Mouse (Mus musculus) gastrocnemius, postnatal 10 days (tissue): ENCODE measurements around the gene Efna1. TPM values are rescaled to one million over a fixed set of nuclear protein-coding genes. Genes with fewer than 3 reads are reported as not detected.

Experiments used
- DNase-seq: peaks from one replicate; pipeline ENCODE4 v3.0.0; 2021; ENCODE audit warnings: mixed read lengths
- long read RNA-seq, 2 experiments: library from polyadenylated mRNA; stranded (forward); transcript quantifications; one replicate each; pipeline ENCODE4 v2.0.0; 2021
- total RNA-seq, 2 experiments: library from RNA; stranded (reverse); gene quantifications; 2 replicates each; pipeline ENCODE4 v1.2.3; 2021

The Efna1 gene
- total RNA-seq = 10 to 100 TPM; 21.1 to 26.3 TPM
- long read RNA-seq, experiment 1, transcript Efna1-201 (5 exons, 1,480 nt) = major isoform, 35 of 36 reads
- long read RNA-seq, experiment 1, partial matches to known transcripts = 1 of 36 reads
- long read RNA-seq, experiment 1, other reads (novel, unspliced or antisense) = 0 of 36 reads
- long read RNA-seq, experiment 2, transcript Efna1-201 (5 exons, 1,480 nt) = major isoform, 21 of 21 reads
- long read RNA-seq, experiment 2, partial matches to known transcripts = 0 of 21 reads
- long read RNA-seq, experiment 2, other reads (novel, unspliced or antisense) = 0 of 21 reads

DNA sequence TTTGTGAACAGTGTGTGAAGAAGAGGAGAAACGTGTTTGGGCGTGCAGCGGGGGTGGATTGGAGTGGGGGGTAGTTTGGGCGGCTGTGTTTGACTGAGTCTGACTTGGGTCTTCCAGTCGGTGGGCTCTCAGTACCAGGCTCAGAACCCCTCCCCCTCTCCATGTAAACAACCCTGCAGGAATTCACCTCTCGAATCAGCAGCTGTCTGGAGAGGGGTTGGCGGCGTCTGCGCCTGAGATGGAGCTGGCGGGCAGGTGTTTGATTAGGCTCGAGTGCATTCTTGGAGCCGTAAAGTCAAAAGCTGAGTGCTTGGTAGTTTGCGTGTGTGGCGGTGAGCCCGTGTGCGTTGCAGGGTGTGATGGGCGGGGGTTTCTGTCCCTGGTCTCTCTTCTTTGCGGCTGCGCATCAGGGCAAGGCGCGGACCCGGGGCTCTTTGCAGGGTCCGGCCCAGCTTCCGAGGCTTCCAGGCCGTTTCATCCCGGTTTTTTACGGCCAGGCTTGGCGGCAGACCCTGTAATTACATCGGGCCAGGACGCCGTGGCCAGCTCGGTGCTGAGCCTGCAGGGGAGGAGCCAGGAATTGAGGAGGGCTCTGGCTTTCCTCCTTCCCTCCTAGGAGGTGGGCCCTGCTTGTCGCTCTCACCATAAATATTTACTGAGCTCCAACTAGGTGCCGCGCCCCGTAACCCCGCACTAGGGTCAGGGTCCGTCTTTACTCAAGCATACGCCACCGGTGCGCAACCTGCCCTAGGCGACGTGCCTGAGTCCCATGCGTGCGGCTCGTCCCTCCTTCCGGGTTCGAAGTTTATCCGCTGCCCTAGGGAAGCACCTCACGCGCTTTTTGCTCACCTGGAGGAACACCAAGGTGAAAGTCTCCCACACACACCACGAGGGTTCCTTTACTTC, at the start of gene Efna1:
Gene Efna1 (minus strand): TSS at position 537 of the 906 bp plus-strand sequence.
- peak; percentile 46 for DNase-seq

DNA sequence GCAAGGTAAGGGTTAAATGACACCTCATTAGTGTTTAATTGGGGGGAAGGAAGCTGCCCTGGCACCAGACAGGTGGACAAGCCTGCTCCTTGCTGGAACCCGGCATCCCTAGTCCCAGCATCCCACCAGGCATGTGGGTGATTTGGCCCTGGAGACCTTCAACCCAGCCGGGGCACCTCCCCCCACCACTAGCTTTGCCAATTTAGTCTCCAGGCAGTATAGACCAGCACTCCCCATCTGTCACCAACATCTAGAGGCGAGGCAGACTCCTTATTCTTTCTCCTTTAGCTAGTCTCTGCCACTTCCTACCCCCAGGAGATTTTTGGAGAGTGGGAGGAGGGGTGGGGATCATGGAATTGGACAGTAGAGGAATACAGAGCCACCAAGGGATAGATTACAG, 49.4 kb upstream of the Efna1 start:
- DNase-seq = no peak

DNA sequence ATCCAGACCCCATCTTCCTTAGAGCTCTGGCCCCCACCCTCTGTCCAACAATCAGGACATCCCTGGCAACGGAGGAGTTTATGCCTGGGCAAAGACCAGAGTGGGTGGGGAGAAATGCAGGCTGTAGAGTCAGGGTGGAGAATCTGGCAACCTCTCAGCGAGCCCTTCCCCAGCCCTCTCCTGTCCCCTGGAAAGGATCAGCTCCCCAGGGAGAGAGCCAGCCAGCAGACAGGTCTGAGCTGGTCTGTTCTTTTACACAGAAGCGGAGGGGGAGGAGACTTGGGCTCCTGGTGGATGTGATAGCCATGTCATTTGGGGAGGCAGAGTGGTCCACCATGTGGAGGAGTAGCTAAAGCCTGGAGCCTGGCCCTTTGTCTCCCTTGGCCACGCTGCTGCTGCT, 47.7 kb upstream of the Efna1 start:
- no peak for DNase-seq

DNA sequence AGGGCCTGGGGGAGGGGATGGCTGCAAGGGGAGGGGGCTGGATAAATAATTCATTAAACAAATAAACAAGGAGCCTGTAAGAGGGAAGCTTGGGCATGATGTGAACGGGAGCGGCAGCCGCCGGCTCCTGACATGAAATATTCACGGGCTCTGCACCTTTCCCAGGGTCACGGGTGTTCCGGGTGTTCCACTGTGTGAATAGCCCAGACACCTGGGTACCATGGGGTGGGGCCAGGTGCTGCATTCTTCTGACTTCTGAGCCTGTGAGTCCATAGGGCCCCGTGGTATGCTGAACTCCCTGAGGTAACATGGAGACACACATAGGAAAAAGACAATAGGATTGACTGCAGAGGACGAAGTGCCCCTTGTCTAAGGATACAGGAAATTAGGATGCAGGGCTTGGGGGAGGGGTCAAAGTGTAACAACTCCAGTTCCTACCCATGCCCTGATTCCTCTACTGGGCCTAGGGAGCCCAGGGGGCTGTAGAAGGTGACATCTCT, 46.5 kb upstream of the Efna1 start:
- DNase-seq = no peak

DNA sequence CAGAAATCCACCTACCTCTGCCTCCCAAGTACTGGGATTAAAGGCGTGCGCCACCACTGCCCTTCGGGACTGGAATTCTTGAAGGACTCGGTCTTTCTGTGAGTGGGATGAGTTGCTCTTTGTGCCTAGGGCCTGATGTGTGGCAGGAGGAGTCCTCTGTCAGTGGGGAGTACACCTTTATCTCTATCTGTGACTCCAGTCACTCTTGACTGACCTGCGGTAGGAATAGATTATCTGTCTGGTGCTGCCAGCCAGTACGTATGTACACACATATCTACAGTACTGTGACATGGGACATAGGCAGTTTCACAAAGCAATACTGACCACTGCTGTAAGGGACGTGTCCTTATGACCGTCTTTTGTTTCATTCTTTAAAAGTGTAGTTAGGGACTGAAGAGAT, 44.9 kb upstream of the Efna1 start:
- DNase-seq = no peak

DNA sequence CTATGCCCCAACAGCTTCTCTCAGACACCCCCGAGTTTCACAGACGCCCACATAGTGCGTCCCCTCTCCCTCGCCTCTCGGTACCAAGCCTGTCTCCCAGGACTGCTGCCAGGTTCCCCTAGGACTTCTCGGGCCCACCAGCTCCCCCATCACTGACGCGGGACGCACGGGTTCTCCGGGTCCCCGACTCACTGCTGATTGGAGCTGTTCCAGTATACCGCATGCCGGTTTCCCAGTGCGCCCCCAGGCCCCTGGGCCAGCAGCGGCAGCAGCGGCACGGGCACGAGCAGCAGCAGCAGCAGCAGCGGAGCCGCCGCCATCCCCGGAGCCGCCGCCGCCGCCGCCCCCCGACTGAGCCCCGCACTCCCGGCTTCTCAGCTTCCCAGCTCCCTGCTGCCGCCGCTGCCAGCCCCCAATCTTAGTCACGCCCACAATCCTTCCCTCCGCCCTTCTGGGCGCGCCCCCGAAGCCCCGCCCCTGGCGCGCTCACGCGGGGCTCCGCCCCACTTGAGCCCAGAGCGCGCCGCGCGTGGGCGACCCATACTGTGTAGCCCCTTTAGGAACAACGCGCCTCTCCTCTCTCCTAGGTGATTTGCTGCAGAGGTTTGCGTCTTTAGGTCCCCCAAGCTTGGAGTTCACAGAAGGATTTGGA, 41.7 kb upstream of the Efna1 start, which contains the start of gene Efna3:
Gene Efna3 (minus strand): TSS at position 452 of the 652 bp plus-strand sequence.
- DNase-seq = peak; percentile 59

DNA sequence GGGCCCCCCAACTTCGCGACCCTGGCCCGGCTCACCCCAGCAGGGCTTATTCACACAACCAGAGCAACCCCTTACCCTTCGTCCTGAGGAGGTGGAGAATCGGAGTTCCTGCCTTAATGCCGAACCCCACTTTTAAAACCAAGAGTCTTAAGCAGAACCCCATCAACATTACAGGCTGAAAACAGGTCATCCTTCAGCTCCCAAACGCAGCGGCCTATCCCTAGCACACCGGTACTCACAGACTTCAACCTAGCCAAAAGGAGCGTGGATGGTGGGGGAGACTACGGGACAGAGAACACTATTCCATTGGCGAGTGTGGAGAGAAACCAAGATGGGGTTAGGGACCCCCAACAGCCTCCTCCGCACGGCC, 41.2 kb upstream of the Efna1 start:
- DNase-seq = no peak

DNA sequence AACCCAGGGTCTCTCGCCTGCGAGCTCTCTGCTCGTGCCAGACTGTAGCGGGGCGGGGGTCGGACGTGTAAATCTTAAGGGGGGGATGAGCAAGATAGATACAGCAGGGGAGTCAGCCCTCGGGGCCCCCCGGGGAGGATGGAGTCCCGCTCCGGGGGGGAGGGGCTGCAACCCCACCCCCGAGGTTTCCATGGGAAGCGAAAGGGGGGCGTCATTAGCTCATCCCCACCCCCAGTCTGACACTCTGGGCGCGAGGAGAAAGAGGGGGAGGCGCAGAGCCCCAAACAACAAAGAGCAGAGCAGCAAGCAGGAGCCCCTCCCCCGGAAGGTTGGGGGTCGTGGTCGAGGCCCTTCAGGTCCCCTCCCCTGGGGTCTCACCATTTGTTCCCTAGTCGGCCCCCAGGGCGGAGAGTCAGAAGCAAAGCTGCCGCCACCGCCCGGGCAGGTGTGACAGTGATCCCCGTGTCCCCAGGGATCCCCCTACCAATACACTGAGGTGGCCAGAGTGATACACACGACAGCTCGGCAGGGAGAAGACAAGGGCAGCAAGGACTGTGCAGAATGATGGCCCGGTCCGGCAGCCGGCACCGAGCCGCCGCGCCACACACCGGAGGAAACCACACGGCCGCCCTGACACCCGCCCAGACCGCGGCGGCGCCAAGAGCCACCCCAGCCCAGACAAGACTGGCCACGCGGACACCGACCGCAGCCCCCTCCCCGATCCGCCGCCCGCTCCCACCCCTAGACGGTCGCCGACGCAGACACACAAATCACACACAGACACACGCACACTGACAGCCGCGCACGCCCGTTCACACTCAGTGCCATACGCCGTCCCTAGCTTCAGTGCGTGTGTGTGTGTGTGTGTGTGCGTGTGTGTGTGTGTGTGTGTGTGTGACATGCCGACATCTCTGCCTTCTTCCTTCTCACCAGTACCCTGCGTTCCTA, 40.5 kb upstream of the Efna1 start:
- DNase-seq = no peak

DNA sequence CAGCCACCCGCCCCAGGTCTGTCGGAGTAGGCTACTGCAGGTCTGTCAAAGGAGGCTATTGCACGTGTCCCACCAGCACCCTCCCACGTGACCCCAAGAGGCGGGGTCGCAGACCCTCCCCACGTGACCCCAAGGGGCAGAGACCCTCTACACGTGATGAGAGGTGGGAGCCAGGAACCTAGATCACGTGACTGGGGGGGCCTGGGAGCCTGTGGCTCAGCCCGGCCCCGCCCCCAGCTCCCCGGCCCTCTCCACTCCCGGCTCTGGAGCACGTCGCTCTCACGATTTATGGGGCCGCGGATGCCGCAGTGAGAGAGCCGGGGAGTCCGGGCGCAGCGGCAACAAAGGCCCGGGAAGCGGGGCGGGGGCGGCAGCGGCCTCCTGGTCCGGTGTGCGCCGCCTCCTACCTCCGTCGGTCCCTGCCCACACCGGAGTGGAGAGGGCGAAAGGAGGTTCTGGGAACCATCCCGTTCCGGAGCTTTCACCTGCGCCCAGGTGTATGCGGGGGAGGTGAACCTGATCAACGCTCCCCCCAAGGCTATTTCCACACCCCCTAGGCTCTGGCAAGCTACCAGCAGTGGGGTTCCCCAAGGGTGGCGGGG, 39.7 kb upstream of the Efna1 start:
- DNase-seq = no peak

DNA sequence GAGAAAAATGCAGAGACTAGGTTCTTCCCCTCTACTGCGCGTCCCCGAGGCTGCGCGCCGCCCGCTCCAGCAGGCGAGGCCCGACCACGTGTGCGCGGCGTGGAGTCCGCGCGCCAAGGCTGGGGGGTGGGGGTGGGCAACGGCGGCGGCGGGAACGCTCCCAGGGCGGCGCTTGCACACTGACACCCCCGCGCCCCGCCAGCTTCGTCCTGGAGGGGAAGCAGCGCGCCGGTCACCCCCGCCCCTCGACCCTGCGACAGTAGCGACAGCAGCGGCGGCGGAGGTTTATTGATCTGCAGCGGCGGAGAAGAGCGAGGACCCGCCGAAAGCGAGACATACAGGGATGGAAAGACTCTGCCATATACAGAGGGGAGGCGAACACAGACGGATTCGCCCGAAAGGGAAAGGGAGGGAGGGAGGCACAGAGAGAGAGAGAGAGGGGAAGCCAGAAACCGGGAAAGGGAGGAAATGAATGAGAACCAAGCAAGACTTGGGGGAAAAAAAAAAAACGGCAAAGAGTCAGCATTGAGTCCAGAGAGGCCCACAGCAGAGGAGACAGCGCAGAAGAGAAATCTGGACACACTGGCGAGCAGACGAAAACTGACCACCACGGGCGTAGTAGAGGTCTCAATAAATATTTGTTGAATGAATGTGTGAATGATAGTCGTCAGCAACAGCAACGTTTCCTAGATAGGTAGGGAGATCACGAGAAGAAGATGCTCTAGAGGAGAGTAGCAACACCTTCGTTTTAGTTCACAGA, 38.8 kb upstream of the Efna1 start:
- no peak for DNase-seq

DNA sequence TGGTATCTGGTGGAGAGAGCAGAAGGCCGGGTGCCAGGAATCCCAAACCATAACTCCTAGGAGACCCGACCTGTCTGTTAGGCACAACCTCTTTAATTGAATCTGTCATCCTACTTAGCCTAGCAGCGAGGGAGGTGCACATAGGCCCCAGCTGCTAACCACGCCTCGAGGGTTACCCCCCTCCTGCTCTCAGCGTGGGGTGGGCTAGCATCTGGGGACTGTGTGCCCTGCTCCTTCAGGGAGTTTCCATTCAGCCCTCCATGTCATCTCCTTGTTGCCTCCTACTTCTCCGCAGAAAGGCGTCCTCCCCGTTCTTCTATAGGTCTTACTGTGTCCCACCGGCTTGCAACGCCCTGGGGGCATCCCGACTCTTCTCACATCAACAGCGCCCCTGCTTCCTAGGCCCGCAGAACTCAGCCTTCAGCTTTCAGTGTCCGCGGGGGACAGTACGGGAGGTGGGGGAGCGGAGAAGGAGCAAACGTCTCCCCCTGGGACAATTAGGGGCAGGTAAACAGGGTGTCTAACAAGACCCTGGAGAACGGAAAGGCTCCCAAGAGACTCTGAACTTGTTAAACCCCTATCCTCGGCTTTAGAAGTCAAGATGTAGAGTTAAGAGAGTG, 38.1 kb upstream of the Efna1 start:
- DNase-seq = no peak

DNA sequence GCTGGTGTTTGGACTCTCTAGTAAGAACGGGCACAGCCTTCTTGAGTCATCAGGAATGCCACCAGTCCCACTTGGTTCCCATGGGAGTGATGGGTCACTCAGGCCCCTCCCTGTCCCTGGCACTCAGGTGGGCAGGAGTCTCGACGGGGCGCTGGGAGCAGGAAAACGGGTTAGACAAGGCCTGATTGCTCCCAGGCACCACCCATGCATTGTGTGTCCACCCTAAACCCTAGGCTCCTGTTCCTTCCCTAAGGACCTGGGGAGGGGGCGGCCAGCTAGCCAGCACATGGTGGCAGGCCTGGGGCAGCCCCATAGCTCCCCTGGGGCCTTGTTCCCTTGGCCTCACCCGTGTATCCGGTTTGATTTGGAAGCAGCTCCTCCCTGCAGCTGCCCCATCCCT, 37.4 kb upstream of the Efna1 start:
- DNase-seq = no peak

DNA sequence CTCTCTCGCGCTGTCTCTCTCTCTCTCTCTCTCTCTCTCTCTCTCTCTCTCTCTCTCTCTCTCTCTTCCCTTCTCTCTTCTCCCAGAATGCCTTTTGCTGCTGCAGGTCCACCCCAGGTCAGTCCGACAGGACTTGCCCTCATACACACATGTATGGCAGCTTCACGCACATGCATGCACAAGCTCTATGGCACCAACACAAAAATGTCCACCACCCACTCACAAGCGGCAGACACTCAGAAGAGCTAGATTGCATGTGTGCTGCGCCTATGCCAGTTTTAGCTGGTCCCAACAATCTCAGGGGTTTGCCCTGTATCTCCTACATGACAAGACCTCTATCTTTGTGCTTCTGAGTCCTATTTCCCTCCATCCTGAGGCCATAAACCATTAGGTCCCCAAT, 36.3 kb upstream of the Efna1 start:
- DNase-seq = no peak

DNA sequence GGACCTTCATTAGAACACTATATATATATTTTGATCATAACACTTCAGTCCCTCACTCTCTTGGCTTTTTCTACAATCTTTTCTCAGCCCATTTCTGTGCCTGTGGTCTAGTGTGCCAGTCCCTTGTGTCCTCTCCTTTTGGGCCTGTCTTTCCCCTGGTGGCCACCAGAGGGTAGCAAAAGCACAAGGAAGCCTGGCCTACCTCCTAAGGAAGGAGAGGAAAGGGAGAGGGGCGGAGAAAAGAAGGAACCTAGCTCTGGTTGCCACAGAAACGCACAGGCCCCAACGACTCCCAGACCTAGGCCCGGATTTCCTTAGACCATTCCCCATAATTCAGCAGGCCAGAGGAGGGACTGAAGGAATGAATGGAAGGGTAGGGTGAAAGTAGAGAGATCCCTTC, 35.9 kb upstream of the Efna1 start:
- DNase-seq = peak; percentile 72

DNA sequence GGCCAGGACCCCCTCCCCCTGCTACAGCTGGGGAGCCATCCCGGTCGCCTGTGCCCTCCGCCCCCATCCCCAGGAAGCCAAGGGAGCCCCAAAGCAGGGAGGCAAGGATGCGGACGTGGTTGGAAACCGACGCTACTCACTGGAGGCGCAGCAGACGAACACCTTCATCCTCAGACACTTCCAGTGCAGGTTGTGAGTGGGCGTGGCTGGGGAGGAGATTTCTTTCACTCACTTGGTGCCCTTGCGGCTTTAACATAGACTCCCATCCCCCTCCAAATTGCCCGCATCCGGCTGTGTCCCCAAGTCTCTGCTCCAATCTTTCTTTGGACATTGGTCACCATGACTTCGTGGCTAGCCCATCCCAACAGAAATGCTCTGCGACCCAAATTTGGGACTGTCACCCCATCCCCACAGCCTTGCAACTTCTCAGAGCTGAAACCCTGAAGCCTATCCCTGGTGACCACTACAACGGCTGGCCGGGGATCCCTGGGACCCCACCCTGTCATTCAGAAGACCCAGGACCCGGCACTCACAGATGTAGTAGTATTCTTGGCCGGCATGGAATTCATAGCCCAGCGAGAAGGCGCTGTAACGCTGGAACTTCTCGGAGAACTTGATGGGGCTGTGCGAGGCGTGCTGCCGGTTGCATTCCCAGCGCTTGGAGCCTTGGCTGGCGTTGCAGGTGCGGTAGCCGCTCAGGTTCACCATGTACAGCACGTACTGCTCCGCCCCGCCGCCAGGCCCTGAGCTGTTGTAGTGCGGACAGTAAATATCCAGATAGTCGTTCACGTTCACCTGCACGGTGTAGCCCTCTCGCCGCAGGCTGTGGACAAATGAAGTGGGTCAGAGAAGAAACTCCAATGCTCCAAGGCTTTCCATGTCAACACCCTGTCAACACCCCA, 35.2 kb upstream of the Efna1 start:
- no peak for DNase-seq

DNA sequence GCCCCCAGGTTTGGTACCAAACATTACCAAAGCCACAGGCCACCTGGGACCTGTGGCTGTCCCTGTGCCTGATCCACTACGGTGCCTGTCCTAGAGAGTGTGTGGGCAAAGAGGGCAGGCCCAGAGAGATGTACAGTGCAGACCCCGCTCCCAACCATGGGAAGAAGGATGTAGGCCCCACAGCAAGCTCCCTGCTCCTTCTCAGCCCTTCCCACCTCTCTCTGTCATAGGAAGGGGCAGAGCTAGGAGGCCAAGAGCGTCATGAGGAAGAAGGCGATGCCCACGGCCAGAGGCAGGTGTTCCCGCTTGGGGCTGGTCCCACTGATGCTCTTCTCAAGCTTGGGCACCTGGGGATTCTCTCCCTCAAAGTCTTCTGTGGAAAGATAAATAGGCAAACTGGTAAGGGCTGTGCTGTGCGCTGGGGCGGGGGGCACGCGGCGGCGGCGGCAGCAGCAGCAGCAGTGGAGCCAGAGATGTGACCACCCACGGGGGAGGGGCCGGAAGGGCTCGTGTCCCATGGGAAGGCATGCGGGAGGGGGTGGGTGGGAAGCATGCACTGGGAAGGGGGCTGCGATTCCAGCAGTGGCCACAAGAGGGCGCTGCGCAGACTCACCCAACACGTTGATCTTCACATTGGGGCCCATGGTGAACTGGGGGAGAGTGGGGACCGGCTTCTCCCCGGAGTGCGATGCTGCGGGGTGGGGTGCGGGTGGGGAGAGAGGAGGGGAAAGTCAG, 34.4 kb upstream of the Efna1 start:
- peak; percentile 90 for DNase-seq

DNA sequence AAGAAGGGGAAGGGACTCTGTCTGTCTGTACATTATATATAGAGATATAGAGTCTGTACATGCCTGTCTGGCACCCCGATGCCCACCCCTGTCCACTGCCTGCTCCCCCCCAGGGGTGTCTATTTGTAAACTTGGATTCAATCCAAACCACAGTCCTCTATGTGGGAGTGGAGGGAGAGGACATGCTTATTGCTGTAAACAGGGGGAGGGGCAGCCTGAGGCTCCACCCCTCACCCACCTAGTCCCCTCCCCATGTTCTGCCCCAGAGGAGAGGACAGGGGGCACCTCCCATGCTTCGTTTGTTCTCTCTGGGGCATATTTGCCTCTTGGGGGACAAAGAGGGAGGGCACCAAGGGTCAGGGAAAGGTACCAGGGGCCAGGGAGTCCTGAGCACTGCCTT, 33.8 kb upstream of the Efna1 start:
- no peak for DNase-seq

DNA sequence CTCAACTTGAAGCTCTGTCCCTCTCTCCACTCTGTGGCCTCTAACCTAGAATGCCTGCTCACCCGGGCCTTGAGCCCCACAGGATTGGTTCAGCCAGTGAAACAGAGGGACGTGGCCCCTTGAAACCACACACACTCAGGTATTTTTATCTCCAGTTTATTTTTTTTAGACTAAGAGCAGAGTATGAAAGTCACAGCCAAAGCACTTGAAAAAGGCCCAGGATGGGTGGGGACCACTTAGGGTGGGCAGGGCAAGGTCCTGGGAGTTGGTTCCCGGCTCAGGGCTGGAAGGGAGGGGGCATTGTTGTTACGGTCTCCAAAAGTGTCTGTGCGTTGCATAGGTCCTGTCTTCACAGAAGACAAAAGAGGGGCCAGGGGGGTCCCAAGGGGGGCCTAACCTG, 33.4 kb upstream of the Efna1 start:
- no peak for DNase-seq
